Mouse (Mus musculus): ENCODE results near the gene Ccnc. TPM values are rescaled to one million over a fixed set of nuclear protein-coding genes. Genes with fewer than 3 reads are reported as not detected.
"Not testable (repeated sequence)": the region's sequence is repeated elsewhere in the genome, so short reads cannot be mapped to it uniquely, and the experiment has no call there.

The Ccnc gene
- polyA plus RNA-seq, 1 experiment from 2014 or later: 17.6 TPM

DNA sequence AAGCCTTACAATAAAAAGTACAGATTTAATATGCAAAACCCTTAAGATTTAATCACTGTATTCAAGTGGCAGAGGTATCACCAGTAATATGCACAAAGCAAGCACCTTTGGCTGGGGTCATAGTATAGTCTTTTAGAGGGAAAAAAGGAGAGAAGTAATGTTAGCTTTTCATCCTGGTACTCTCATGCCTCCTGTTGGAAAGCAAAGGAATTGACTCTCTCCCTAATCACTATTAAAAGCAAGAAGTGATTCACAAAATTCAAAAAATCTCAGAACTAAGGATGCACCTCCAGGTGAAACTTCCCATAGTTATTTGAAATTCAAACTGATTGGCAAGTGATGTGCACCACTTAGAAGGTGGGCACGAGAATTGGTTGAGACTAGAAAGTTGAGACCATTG is 22.5 kb upstream of the Ccnc start:
- H3K9ac ChIP-seq (ENCODE audit: low read depth, low read length): no peak overlapping the region
- H3K27me3 ChIP-seq (ENCODE audit: control insufficient read depth, insufficient read depth, low read depth, low read length): no peaks in the 10 kb centered on the region
- ATAC-seq (ENCODE audit: low read depth): no peak
- H3K27ac ChIP-seq (ENCODE audit: low read length): no peak overlapping the region
- no peaks in the 10 kb centered on the region for H3K36me3 ChIP-seq (ENCODE audit: control insufficient read depth, insufficient read depth)
- no peaks in the 10 kb centered on the region for H3K4me1 ChIP-seq (ENCODE audit: control insufficient read depth, low read depth, low read length)
- no peaks in the 10 kb centered on the region for H3K9me3 ChIP-seq (replicated peaks; ENCODE audit: control insufficient read depth, low read length)
- H3K4me3 ChIP-seq (ENCODE audit: low read depth, low read length): no peak overlapping the region
- WGBS (ENCODE audit: insufficient replicate concordance): 24% methylated on average over 1 of the region's 1 CpGs
- H3K4me2 ChIP-seq (ENCODE audit: low read depth, low read length): no peak overlapping the region

DNA sequence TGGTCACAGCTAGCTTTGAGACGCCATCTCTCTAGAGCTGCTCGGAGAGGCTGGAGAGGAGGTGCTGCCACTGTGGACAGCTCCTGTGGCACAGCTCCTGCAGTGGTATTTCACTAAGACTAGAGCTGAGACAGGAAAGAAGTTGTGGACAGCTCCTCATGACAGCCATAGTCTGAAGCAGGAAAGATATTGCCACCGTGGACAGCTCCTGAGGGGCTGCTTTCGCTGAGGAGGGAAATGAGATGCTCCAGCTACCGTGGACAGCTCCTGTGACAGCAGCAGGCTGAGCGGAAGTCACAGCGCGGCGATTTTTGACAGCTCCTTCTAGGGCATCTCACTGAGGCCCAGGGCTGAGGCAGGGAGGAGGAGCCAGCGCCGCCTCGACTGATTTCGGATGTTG is 15.4 kb upstream of the Ccnc start:
- ATAC-seq (ENCODE audit: low read depth): peak; percentile 55
- no peak overlapping the region for H3K4me2 ChIP-seq (ENCODE audit: low read depth, low read length)
- WGBS (ENCODE audit: insufficient replicate concordance): 3% methylated on average over 13 of the region's 13 CpGs

DNA sequence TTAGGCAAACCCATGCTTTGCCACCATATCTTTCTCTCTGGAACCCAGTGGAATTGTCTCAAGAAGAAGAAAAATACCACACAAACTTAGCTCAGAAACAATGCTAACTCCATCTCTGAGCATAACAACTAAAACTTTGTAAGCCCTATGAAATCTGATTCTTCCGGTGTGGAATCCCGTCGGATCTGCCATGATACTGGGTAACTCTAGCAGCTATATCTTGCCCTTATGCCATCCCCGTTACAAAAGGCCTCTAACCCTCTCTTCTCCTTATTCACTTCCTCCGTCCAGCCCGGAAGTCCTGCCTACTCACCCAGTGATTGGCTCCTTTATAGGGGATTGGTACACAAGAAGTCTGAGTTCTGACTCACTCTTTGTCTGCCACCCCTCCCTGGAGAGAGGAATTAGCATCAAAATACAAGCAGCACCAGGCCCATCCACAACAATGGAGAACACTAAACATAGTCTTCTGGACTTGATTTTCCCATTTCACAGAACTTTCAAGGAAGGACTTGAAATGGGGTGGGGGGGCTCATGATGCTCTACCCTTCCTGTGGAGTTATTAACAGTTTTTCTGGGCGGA is 4.7 kb upstream of the Ccnc start:
- no peak overlapping the region for H3K4me2 ChIP-seq (ENCODE audit: low read depth, low read length)
- no peak overlapping the region for H3K9ac ChIP-seq (ENCODE audit: low read depth, low read length)
- no peaks in the 10 kb centered on the region for H3K36me3 ChIP-seq (ENCODE audit: control insufficient read depth, insufficient read depth)
- no peak overlapping the region for H3K27ac ChIP-seq (ENCODE audit: low read length)
- H3K27me3 ChIP-seq (ENCODE audit: control insufficient read depth, insufficient read depth, low read depth, low read length): no peaks in the 10 kb centered on the region
- 52% methylated on average over 7 of the region's 7 CpGs for WGBS (ENCODE audit: insufficient replicate concordance)
- ATAC-seq (ENCODE audit: low read depth): no peak
- peaks cover 2% of the 10 kb centered on the region; the same call in 1 of the 2 replicates for H3K4me1 ChIP-seq (ENCODE audit: control insufficient read depth, low read depth, low read length)
- H3K4me3 ChIP-seq (ENCODE audit: low read depth, low read length): no peak overlapping the region
- no peaks in the 10 kb centered on the region for H3K9me3 ChIP-seq (replicated peaks; ENCODE audit: control insufficient read depth, low read length)

More for the DNA sequence above, 15.4 kb upstream of the Ccnc start:
- no peaks in the 10 kb centered on the region for H3K4me1 ChIP-seq (ENCODE audit: control insufficient read depth, low read depth, low read length)
- H3K27me3 ChIP-seq (ENCODE audit: control insufficient read depth, insufficient read depth, low read depth, low read length): no peaks in the 10 kb centered on the region
- H3K27ac ChIP-seq (ENCODE audit: low read length): no peak overlapping the region
- no peak overlapping the region for H3K9ac ChIP-seq (ENCODE audit: low read depth, low read length)
- H3K36me3 ChIP-seq (ENCODE audit: control insufficient read depth, insufficient read depth): no peaks in the 10 kb centered on the region
- no peaks in the 10 kb centered on the region for H3K9me3 ChIP-seq (replicated peaks; ENCODE audit: control insufficient read depth, low read length)
- H3K4me3 ChIP-seq (ENCODE audit: low read depth, low read length): no peak overlapping the region

DNA sequence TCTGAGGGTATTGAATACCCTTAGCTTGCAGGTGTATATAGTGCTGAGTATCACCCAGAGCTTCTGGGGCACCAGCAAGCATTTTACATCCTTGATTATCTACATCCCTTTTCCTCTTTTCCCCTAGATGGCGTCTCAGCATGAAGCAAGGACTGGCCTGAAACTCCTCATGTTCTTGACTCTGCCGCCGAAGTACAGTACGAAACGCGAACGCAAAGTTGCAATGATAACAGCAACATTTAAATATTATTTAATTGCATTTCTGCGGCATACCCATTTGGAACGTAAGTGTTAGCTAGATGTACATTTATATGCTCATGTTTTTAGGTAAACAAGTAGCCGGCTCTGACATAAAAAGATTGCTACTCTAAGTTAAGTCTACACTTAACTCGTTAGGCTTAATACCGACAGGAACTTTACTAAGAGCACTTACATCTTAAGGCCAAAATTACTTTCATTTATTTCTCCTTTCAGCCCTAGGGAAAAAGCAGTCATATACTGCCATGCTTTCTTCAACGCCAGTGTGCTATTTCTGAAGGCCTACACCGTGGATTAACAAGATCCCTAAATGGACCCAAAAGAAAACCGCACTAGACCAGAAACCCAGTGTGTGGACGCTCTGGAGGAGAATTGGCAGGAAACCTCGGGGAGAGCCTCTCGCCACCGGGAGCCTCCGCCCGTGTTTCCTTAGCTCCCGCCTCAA is 438 bp upstream of the Ccnc start:
- 1% methylated on average over 22 of the region's 22 CpGs for WGBS (ENCODE audit: insufficient replicate concordance)
- H3K9me3 ChIP-seq (replicated peaks; ENCODE audit: control insufficient read depth, low read length): no peaks in the 10 kb centered on the region
- peak overlapping the region; percentile 84 for H3K27ac ChIP-seq (ENCODE audit: low read length)

GRCm38 (mm10) chr4:21739169-21739568 is 11.7 kb downstream of the Ccnc start:
- no peak for ATAC-seq (ENCODE audit: low read depth)
- WGBS (ENCODE audit: insufficient replicate concordance): 77% methylated on average over 4 of the region's 4 CpGs
- Histone ChIP-seq H3K4me3 (ENCODE audit: low read depth, low read length) (no peak overlapping the region), H3K27me3 (ENCODE audit: control insufficient read depth, insufficient read depth, low read depth, low read length) (no peaks in the 10 kb centered on the region), H3K27ac (ENCODE audit: low read length) (no peak overlapping the region), H3K36me3 (ENCODE audit: control insufficient read depth, insufficient read depth) (no peaks in the 10 kb centered on the region), H3K9ac (ENCODE audit: low read depth, low read length) (no peak overlapping the region), H3K4me2 (ENCODE audit: low read depth, low read length) (no peak overlapping the region), H3K9me3 (replicated peaks; ENCODE audit: control insufficient read depth, low read length) (no peaks in the 10 kb centered on the region), H3K4me1 (ENCODE audit: control insufficient read depth, low read depth, low read length) (no peaks in the 10 kb centered on the region)

More for the DNA sequence above, 438 bp upstream of the Ccnc start:
- no peaks in the 10 kb centered on the region for H3K36me3 ChIP-seq (ENCODE audit: control insufficient read depth, insufficient read depth)
- H3K27me3 ChIP-seq (ENCODE audit: control insufficient read depth, insufficient read depth, low read depth, low read length): no peaks in the 10 kb centered on the region
- peak overlapping the region; percentile 62 for H3K4me3 ChIP-seq (ENCODE audit: low read depth, low read length)
- H3K4me1 ChIP-seq (ENCODE audit: control insufficient read depth, low read depth, low read length): peaks cover 5% of the 10 kb centered on the region
- peak overlapping the region; percentile 56 for H3K9ac ChIP-seq (ENCODE audit: low read depth, low read length)
- peak overlapping the region; percentile 92 for H3K4me2 ChIP-seq (ENCODE audit: low read depth, low read length)
- peak; percentile 48 for ATAC-seq (ENCODE audit: low read depth)

- not testable (repeated sequence) for ATAC-seq (ENCODE audit: low read depth); H3K4me2 ChIP-seq (ENCODE audit: low read depth, low read length); H3K9me3 ChIP-seq (replicated peaks; ENCODE audit: control insufficient read depth, low read length); H3K27ac ChIP-seq (ENCODE audit: low read length); H3K27me3 ChIP-seq (ENCODE audit: control insufficient read depth, insufficient read depth, low read depth, low read length); H3K4me3 ChIP-seq (ENCODE audit: low read depth, low read length); H3K4me1 ChIP-seq (ENCODE audit: control insufficient read depth, low read depth, low read length); H3K9ac ChIP-seq (ENCODE audit: low read depth, low read length); H3K36me3 ChIP-seq (ENCODE audit: control insufficient read depth, insufficient read depth)
- WGBS (ENCODE audit: insufficient replicate concordance): 84% methylated on average over 8 of the region's 8 CpGs
Measured at GRCm38 (mm10) chr4:21744142-21744541, 16.6 kb downstream of the Ccnc start.

DNA sequence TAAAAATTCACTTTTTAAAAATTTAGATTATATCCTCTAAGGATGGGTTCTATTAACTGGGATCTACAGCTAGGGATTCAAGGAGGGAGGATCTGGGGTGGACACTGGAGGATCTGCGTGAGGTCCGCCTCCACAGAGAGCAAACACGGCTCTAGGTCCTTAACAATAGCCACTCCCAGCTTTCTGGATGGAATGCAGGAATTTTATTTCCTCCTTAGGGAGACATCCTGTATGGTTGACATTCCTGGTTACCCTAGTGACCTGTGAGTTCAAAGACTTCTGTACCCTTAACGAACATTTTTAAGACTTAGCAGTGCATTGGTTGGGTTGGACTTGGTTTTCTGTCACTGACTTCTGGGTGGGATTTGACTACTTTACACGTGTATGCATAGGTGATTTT is 18.2 kb downstream of the Ccnc start:
- H3K9me3 ChIP-seq (replicated peaks; ENCODE audit: control insufficient read depth, low read length): no peaks in the 10 kb centered on the region
- H3K9ac ChIP-seq (ENCODE audit: low read depth, low read length): no peak overlapping the region
- no peaks in the 10 kb centered on the region for H3K4me1 ChIP-seq (ENCODE audit: control insufficient read depth, low read depth, low read length)
- H3K4me3 ChIP-seq (ENCODE audit: low read depth, low read length): no peak overlapping the region
- no peak overlapping the region for H3K27ac ChIP-seq (ENCODE audit: low read length)
- no peak for ATAC-seq (ENCODE audit: low read depth)
- no peak overlapping the region for H3K4me2 ChIP-seq (ENCODE audit: low read depth, low read length)
- no peaks in the 10 kb centered on the region for H3K36me3 ChIP-seq (ENCODE audit: control insufficient read depth, insufficient read depth)
- no peaks in the 10 kb centered on the region for H3K27me3 ChIP-seq (ENCODE audit: control insufficient read depth, insufficient read depth, low read depth, low read length)
- WGBS (ENCODE audit: insufficient replicate concordance): 78% methylated on average over 5 of the region's 5 CpGs

GRCm38 (mm10) chr4:21755123-21755789 is 27.8 kb downstream of the Ccnc start:
- no peaks in the 10 kb centered on the region for H3K9me3 ChIP-seq (replicated peaks; ENCODE audit: control insufficient read depth, low read length)
- no peak overlapping the region for H3K9ac ChIP-seq (ENCODE audit: low read depth, low read length)
- no peak overlapping the region for H3K4me2 ChIP-seq (ENCODE audit: low read depth, low read length)
- peak; percentile 85 for ATAC-seq (ENCODE audit: low read depth)
- peaks cover 5% of the 10 kb centered on the region; the same call in 1 of the 2 replicates for H3K4me1 ChIP-seq (ENCODE audit: control insufficient read depth, low read depth, low read length)
- no peaks in the 10 kb centered on the region for H3K27me3 ChIP-seq (ENCODE audit: control insufficient read depth, insufficient read depth, low read depth, low read length)
- peaks cover 5% of the 10 kb centered on the region for H3K36me3 ChIP-seq (ENCODE audit: control insufficient read depth, insufficient read depth)
- H3K4me3 ChIP-seq (ENCODE audit: low read depth, low read length): no peak overlapping the region
- H3K27ac ChIP-seq (ENCODE audit: low read length): no peak overlapping the region
- WGBS (ENCODE audit: insufficient replicate concordance): 37% methylated on average over 4 of the region's 4 CpGs

DNA sequence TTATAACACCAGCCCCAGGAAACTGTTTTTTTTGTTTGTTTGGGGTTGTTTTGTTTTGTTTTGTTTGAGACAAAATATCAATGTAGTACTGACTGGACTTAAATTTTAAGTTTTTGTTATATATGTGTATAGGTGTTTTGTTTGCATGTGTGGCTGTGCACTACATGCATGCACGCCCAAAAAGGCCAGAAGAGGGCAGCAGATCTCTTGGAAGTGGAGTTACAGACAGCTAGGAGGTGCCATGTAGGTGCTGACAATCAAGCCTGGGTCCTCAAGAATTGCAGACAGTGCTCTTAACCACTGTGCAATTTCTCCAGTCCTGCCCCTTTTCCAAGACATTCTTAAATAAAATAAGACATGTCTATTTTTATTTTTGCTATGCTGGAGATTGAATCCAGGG is 31.4 kb downstream of the Ccnc start:
- Histone ChIP-seq H3K9ac (ENCODE audit: low read depth, low read length) (no peak overlapping the region), H3K36me3 (ENCODE audit: control insufficient read depth, insufficient read depth) (peaks cover 5% of the 10 kb centered on the region), H3K27me3 (ENCODE audit: control insufficient read depth, insufficient read depth, low read depth, low read length) (no peaks in the 10 kb centered on the region), H3K27ac (ENCODE audit: low read length) (no peak overlapping the region), H3K4me2 (ENCODE audit: low read depth, low read length) (no peak overlapping the region), H3K9me3 (replicated peaks; ENCODE audit: control insufficient read depth, low read length) (no peaks in the 10 kb centered on the region), H3K4me3 (ENCODE audit: low read depth, low read length) (no peak overlapping the region), H3K4me1 (ENCODE audit: control insufficient read depth, low read depth, low read length) (peaks cover 5% of the 10 kb centered on the region; the same call in 1 of the 2 replicates)
- ATAC-seq (ENCODE audit: low read depth): no peak
- WGBS (ENCODE audit: insufficient replicate concordance): 25% methylated on average over 1 of the region's 1 CpGs
